Mouse (Mus musculus) embryonic facial prominence, embryonic 14.5 days (tissue): Measurements from ENCODE around the gene Synrg. TPM values are rescaled to one million over a fixed set of nuclear protein-coding genes. Genes with fewer than 3 reads are reported as not detected.

Source experiments
- ATAC-seq: fragments of 200-750 bp; cut with Nextera tagmentation; 2 replicates; pipeline ENCODE4 v1.8.0; 2017; ENCODE audit warnings: low read depth, moderate number of reproducible peaks, moderate TSS enrichment
- DNase-seq: peaks from one replicate; pipeline ENCODE4 v3.0.0-alpha.2; 2015; ENCODE audit warnings: low spot score
- H3K27ac ChIP-seq: fragments of 300-500 bp; sonication (generic); replicated peaks from 2 replicates; pipeline ENCODE4 v1.5.1; 2014; ENCODE audit warnings: low read depth, mild to moderate bottlenecking, low read length, moderate library complexity
- H3K27me3 ChIP-seq: fragments of 300-500 bp; sonication (generic); replicated peaks from 2 replicates; pipeline ENCODE4 v1.6.1; 2014; ENCODE audit warnings: low read length; ENCODE audit not compliant: control insufficient read depth, insufficient read depth
- H3K36me3 ChIP-seq: fragments of 300-500 bp; sonication (generic); 2 replicates; pipeline ENCODE4 v1.6.1; 2014; ENCODE audit warnings: low read length, mixed read lengths; ENCODE audit not compliant: control insufficient read depth, insufficient read depth
- H3K4me1 ChIP-seq: fragments of 300-500 bp; sonication (generic); 2 replicates; pipeline ENCODE4 v1.6.1; 2014; ENCODE audit warnings: antibody characterized with exemption, low read length; ENCODE audit not compliant: control insufficient read depth, insufficient read depth
- H3K4me2 ChIP-seq: fragments of 300-500 bp; sonication (generic); 2 replicates; pipeline ENCODE4 v1.6.1; 2014; ENCODE audit warnings: low read depth, mild to moderate bottlenecking, low read length, moderate library complexity, mixed read lengths
- H3K4me3 ChIP-seq: fragments of 300-500 bp; sonication (generic); 2 replicates; pipeline ENCODE4 v1.5.1; 2014; ENCODE audit warnings: low read depth, mild to moderate bottlenecking, low read length
- H3K9ac ChIP-seq: fragments of 300-500 bp; sonication (generic); 2 replicates; pipeline ENCODE4 v1.6.1; 2014; ENCODE audit warnings: low read depth, mild to moderate bottlenecking, low read length, moderate library complexity, mixed read lengths
- H3K9me3 ChIP-seq: fragments of 300-500 bp; sonication (generic); 2 replicates; pipeline ENCODE4 v1.6.1; 2016; ENCODE audit warnings: low read length; ENCODE audit not compliant: control insufficient read depth
- WGBS: fragments of 180-500 bp; shearing (Covaris S2); extraction: QIAGEN DNeasy Blood & Tissue Kit; methylation state at CpG from one replicate; pipeline ENCODE4 v1.1.7; 2014; 5-methylcytosine and 5-hydroxymethylcytosine counted together
- polyA plus RNA-seq: library from polyadenylated mRNA; unstranded; fragments of >200 nt; fragmentation: Nextera tagmentation; extraction: Ambion mirVana; gene quantifications from 2 replicates; pipeline ENCODE4 v1.2.1, GENCODE M21; 2014

Gene Synrg
- polyA plus RNA-seq, 1 experiment from 2014 or later = 10.1 TPM

DNA sequence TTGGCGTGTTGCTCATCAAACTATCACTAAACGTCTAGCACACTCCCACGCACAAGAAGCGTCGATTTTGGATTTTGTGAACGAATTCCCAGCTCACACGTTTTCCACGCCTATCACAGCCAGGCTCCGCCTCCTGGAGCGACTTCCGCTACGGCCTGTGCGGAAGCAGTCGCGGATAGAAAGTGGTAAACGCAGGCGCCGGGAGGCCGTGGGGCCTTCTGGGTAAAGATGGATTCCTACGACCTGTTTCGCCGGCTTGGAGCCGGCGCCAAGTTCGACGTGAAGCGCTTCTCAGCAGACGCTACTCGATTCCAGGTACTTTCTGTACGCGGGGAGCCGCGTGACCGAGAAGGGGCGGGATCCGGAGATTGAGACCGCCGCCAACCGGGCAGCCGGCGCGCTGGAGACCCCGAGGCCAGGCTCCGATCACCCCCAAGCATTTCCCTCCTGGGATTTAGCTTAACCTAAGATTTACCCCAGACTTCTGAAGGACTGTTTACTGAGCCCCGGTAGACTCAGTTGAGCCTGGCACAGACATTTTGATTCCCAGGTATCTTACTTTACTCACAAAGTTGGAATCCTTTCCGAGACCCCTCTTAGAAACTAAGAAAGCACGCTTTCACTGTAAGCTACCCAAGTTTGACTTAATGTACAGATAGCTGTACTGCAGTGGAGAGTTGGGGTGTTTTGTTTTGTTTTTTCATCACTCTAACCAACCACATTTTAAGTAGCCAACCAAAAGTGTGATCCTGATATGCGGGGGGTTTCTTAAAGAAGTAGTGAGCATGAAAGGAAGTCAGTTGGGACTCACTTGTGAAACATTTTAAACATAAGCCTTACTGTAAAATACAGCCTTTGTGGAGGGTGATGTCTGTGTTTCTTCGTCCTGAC is 22.0 kb upstream of the Synrg start, which contains the start of gene Ddx52:
Ddx52 (plus strand) TSS at position 113 of the 891 bp plus-strand sequence.
- no peaks in the 10 kb centered on the region for H3K9me3 ChIP-seq
- peak; percentile 98 for ATAC-seq

GRCm38 (mm10) chr11:83956822-83957221 is 7.4 kb upstream of the Synrg start:
- Histone ChIP-seq H3K4me1 (no peaks in the 10 kb centered on the region), H3K36me3 (peaks cover 93% of the 10 kb centered on the region), H3K27ac (no peak overlapping the region), H3K4me2 (no peak overlapping the region), H3K27me3 (no peaks in the 10 kb centered on the region), H3K9ac (no peak overlapping the region), H3K9me3 (no peaks in the 10 kb centered on the region), H3K4me3 (no peak overlapping the region)
- no peak for ATAC-seq
- 94% methylated on average over 2 of the region's 2 CpGs for WGBS
- no peak for DNase-seq

More for the DNA sequence above, 22.0 kb upstream of the Synrg start, which contains the start of gene Ddx52:
- Histone ChIP-seq H3K9ac (peak within 1 kb of the TSS; percentile 88), H3K36me3 (peaks cover 40% of the 10 kb centered on the region), H3K27me3 (no peaks in the 10 kb centered on the region; the same call in 1 of the 2 replicates), H3K4me2 (peak within 1 kb of the TSS; percentile 64), H3K27ac (peak within 1 kb of the TSS; percentile 82), H3K4me3 (peak within 1 kb of the TSS; percentile 66), H3K4me1 (peaks cover 6% of the 10 kb centered on the region; the same call in 1 of the 2 replicates)
- 1% methylated on average over 41 of the region's 49 CpGs for WGBS
- DNase-seq = peak; percentile 97

GRCm38 (mm10) chr11:83961983-83962382 is 2.2 kb upstream of the Synrg start:
- Histone ChIP-seq H3K27ac (no peak overlapping the region), H3K9me3 (no peaks in the 10 kb centered on the region), H3K27me3 (no peaks in the 10 kb centered on the region), H3K4me1 (no peaks in the 10 kb centered on the region), H3K4me2 (no peak overlapping the region), H3K9ac (no peak overlapping the region), H3K36me3 (peaks cover 51% of the 10 kb centered on the region), H3K4me3 (no peak overlapping the region)
- 85% methylated on average over 3 of the region's 3 CpGs for WGBS
- ATAC-seq (no peak), DNase-seq (no peak)

- Histone ChIP-seq H3K27me3 (no peaks in the 10 kb centered on the region), H3K27ac (no peak overlapping the region), H3K4me1 (no peaks in the 10 kb centered on the region), H3K4me2 (no peak overlapping the region), H3K36me3 (peaks cover 4% of the 10 kb centered on the region), H3K9ac (no peak overlapping the region), H3K9me3 (no peaks in the 10 kb centered on the region), H3K4me3 (no peak overlapping the region)
- WGBS = 46% methylated on average over 8 of the region's 8 CpGs
- DNase-seq (peak; percentile 45), ATAC-seq (no peak)
Measured at GRCm38 (mm10) chr11:83967436-83968204, 3.4 kb downstream of the Synrg start.

- Histone ChIP-seq H3K36me3 (peaks cover 8% of the 10 kb centered on the region), H3K9me3 (no peaks in the 10 kb centered on the region), H3K4me3 (no peak overlapping the region), H3K4me2 (no peak overlapping the region), H3K9ac (no peak overlapping the region), H3K27ac (no peak overlapping the region), H3K4me1 (no peaks in the 10 kb centered on the region), H3K27me3 (no peaks in the 10 kb centered on the region)
- WGBS = 75% methylated on average over 6 of the region's 6 CpGs
- ATAC-seq = no peak
- DNase-seq = no peak
Measured at GRCm38 (mm10) chr11:83968205-83968575, 4.0 kb downstream of the Synrg start.

DNA sequence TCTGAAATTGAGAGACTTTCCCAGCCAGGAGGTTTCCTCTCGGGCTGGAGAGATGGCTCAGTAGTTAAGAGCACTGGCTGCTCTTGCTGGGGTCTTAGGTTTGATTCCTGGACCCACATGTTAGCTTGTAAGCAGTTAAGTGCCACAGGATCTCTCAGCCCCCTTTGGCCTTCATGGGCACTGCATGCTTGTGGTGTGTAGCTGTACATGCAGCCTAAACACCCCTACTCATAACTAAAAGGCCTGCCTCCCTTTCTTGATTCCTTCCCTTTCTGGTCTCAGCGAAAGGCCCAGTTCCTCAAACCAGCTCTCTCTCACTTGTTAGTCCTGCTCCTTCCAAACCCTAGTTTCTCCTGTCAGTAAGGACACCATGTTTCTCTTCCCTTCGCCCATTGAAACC is 4.8 kb downstream of the Synrg start:
- ATAC-seq (no peak), DNase-seq (no peak)
- no peak overlapping the region for H3K4me3 ChIP-seq
- H3K27me3 ChIP-seq = no peaks in the 10 kb centered on the region
- H3K27ac ChIP-seq = no peak overlapping the region
- 80% methylated on average over 3 of the region's 3 CpGs for WGBS
- no peaks in the 10 kb centered on the region for H3K4me1 ChIP-seq
- H3K36me3 ChIP-seq = peaks cover 10% of the 10 kb centered on the region
- no peaks in the 10 kb centered on the region for H3K9me3 ChIP-seq
- no peak overlapping the region for H3K4me2 ChIP-seq
- H3K9ac ChIP-seq = no peak overlapping the region

DNA sequence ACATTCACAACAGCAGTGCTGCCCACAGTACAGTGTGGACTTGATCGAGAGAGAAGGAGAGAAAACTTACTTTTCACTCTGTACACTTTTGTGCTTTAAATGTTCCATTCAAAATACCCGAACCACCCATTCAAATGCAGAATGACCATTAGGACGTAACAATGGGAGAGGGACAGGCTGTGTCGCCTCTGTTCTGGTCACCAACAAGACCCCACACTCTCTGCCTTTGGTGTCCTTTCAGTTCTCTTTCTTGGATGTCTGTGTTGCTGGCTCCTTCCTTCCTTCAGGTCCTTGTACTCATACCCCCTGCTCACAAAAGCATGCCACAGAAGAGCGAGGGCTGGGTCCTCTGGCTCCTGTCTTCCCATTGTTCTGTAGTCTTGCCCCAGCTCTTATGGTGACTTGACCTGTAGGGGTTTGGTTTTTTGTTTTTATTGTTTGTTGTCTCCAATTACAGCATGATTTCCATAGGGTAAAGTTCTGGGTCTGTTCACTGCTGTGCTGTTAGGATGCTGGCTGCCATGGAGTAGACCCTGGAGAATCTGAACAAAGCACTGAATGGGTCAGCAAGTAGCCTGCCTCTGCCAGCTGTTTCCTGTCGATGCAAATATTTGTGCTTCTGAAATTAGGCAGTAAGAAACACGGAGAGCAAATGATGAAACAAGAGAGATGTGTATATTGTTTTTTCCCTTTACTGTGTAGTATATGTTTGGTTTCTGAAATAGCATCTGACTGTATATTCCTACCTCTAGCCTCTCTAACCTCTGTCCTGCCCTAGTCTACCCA is 10.5 kb downstream of the Synrg start:
- H3K4me3 ChIP-seq = no peak overlapping the region
- no peak overlapping the region for H3K9ac ChIP-seq
- no peak for DNase-seq
- no peaks in the 10 kb centered on the region for H3K27me3 ChIP-seq
- H3K4me2 ChIP-seq = no peak overlapping the region
- H3K36me3 ChIP-seq = peaks cover 33% of the 10 kb centered on the region
- no peaks in the 10 kb centered on the region for H3K4me1 ChIP-seq
- 74% methylated on average over 7 of the region's 7 CpGs for WGBS
- no peaks in the 10 kb centered on the region for H3K9me3 ChIP-seq
- ATAC-seq = no peak
- H3K27ac ChIP-seq = no peak overlapping the region

GRCm38 (mm10) chr11:83975488-83975887 is 11.3 kb downstream of the Synrg start:
- H3K27me3 ChIP-seq = no peaks in the 10 kb centered on the region
- no peaks in the 10 kb centered on the region for H3K9me3 ChIP-seq
- peaks cover 40% of the 10 kb centered on the region for H3K36me3 ChIP-seq
- H3K4me2 ChIP-seq = no peak overlapping the region
- DNase-seq (no peak), ATAC-seq (no peak)
- 88% methylated on average over 1 of the region's 1 CpGs for WGBS
- H3K4me1 ChIP-seq = no peaks in the 10 kb centered on the region
- no peak overlapping the region for H3K9ac ChIP-seq
- H3K27ac ChIP-seq = no peak overlapping the region
- no peak overlapping the region for H3K4me3 ChIP-seq
